Mouse (Mus musculus): Measurements from ENCODE around the gene Birc5. TPM values are rescaled to one million over a fixed set of nuclear protein-coding genes. Genes with fewer than 3 reads are reported as not detected.

Gene Birc5
- polyA plus RNA-seq, 1 experiment from 2014 or later, result 97.5 TPM

GRCm38 (mm10) chr11:117819095-117819494 lies 30.0 kb upstream of the Birc5 start:
- H3K9me3 ChIP-seq, result no peaks in the 10 kb centered on the region
- H3K4me1 ChIP-seq, result peaks cover 10% of the 10 kb centered on the region
- ATAC-seq (replicated peaks), result no peak
- no peak overlapping the region for H3K27ac ChIP-seq (replicated peaks)
- H3K9ac ChIP-seq (replicated peaks), result no peak overlapping the region
- no peak overlapping the region for H3K4me3 ChIP-seq
- no peak overlapping the region for H3K4me2 ChIP-seq (replicated peaks)
- WGBS, result 49% methylated on average over 8 of the region's 8 CpGs
- H3K27me3 ChIP-seq, result no peaks in the 10 kb centered on the region
- peaks cover 3% of the 10 kb centered on the region; the same call in 1 of the 2 replicates for H3K36me3 ChIP-seq

DNA sequence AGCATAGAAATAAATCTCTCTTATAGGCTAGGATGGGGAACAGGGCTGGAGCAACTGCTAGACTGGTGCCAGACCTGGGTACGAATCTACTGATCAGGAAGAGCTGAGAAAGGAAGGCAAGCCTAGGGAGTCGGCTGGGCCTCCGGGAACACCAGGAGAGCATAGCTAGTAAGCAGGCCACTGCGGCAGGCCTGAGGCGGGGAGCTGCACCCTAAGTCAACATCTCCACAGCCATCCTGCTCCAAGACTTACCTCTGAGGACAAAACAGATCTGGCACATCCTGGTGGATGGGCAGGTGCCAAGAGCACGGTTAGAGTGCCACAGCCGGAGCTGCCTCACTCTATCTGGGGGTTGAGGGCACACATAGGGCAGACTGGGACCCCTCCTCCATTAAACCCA lies 28.9 kb upstream of the Birc5 start:
- Histone ChIP-seq H3K27me3 (no peaks in the 10 kb centered on the region), H3K4me3 (no peak overlapping the region), H3K4me1 (peaks cover 20% of the 10 kb centered on the region), H3K27ac (replicated peaks) (no peak overlapping the region), H3K9ac (replicated peaks) (no peak overlapping the region), H3K4me2 (replicated peaks) (no peak overlapping the region), H3K9me3 (no peaks in the 10 kb centered on the region), H3K36me3 (peaks cover 3% of the 10 kb centered on the region; the same call in 1 of the 2 replicates)
- 93% methylated on average over 7 of the region's 7 CpGs for WGBS
- ATAC-seq (replicated peaks), result no peak

GRCm38 (mm10) chr11:117821868-117822267 lies 27.2 kb upstream of the Birc5 start:
- H3K27me3 ChIP-seq, result no peaks in the 10 kb centered on the region
- H3K9ac ChIP-seq (replicated peaks), result no peak overlapping the region
- H3K9me3 ChIP-seq, result no peaks in the 10 kb centered on the region
- H3K36me3 ChIP-seq, result no peaks in the 10 kb centered on the region; the same call in 1 of the 2 replicates
- H3K4me2 ChIP-seq (replicated peaks), result no peak overlapping the region
- H3K4me1 ChIP-seq, result peaks cover 37% of the 10 kb centered on the region
- H3K4me3 ChIP-seq, result no peak overlapping the region
- 92% methylated on average over 9 of the region's 9 CpGs for WGBS
- ATAC-seq (replicated peaks), result no peak
- H3K27ac ChIP-seq (replicated peaks), result no peak overlapping the region

GRCm38 (mm10) chr11:117822728-117823241 lies 26.3 kb upstream of the Birc5 start:
- Histone ChIP-seq H3K4me1 (peaks cover 45% of the 10 kb centered on the region), H3K9ac (replicated peaks) (no peak overlapping the region), H3K27me3 (no peaks in the 10 kb centered on the region), H3K36me3 (no peaks in the 10 kb centered on the region), H3K27ac (replicated peaks) (no peak overlapping the region), H3K4me3 (no peak overlapping the region), H3K9me3 (no peaks in the 10 kb centered on the region), H3K4me2 (replicated peaks) (no peak overlapping the region)
- WGBS, result 71% methylated on average over 7 of the region's 7 CpGs
- ATAC-seq (replicated peaks), result no peak

- WGBS, result 92% methylated on average over 6 of the region's 6 CpGs
- Histone ChIP-seq H3K36me3 (no peaks in the 10 kb centered on the region), H3K9me3 (no peaks in the 10 kb centered on the region), H3K27ac (replicated peaks) (no peak overlapping the region), H3K9ac (replicated peaks) (no peak overlapping the region), H3K4me2 (replicated peaks) (no peak overlapping the region), H3K4me1 (peaks cover 51% of the 10 kb centered on the region), H3K27me3 (no peaks in the 10 kb centered on the region), H3K4me3 (no peak overlapping the region)
- no peak for ATAC-seq (replicated peaks)
Observed at GRCm38 (mm10) chr11:117823411-117823810, 25.6 kb upstream of the Birc5 start.

DNA sequence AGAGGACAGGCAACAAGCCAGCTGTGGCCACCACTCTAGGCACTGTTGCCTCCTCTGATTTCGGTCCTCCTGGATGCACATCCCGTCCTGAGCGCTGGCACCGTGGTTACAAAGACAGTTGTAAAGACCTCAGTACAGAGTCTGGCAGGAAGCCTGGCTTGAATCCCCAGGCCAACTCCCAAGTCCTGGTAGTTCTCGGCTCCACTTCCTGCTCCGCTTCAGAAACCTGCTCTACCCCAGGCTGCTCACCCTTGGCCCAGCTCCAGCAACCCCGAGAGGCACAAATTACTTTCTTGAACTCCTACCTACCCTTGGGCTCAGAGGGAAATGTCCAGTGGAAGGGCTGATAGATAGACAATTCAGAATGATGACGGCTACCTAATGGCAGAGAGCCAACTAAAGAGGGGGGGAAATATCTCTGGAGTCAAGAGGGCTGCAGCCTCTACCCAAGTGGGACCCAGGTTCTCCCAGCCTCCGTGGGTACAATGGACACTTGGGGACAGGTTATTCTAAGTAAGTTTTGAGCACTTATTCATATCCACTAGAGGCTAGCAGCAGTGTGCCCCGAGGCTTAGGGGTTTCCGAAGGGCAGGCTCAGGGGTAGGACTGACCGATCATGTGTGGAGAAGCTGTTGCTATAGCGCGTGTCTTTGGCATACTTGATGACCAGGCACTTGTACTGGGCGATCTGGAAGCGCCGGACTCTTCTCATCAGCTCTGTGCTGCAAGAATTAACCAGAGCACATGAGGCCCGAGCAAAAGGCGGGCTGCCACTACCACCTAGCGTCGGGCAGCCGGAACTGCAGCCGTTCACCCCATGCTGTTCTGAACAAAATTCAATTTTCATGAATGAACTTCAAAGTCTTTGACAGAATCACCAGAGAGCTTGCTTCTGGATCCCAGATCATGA lies 24.7 kb upstream of the Birc5 start:
- H3K4me1 ChIP-seq, result peaks cover 54% of the 10 kb centered on the region
- peak; percentile 73 for ATAC-seq (replicated peaks)
- H3K4me3 ChIP-seq, result peak overlapping the region; percentile 48
- peak overlapping the region; percentile 64; the same call in 1 of the 2 replicates for H3K27ac ChIP-seq (replicated peaks)
- peak overlapping the region; percentile 52 for H3K9ac ChIP-seq (replicated peaks)
- H3K4me2 ChIP-seq (replicated peaks), result peak overlapping the region; percentile 85
- H3K36me3 ChIP-seq, result no peaks in the 10 kb centered on the region
- no peaks in the 10 kb centered on the region for H3K27me3 ChIP-seq
- 8% methylated on average over 23 of the region's 23 CpGs for WGBS
- no peaks in the 10 kb centered on the region for H3K9me3 ChIP-seq

GRCm38 (mm10) chr11:117825333-117826101 lies 23.5 kb upstream of the Birc5 start, which contains the start of the genes Afmid and Tk1:
TSS of gene Afmid (plus strand) at chr11:117825924.
TSS of gene Tk1 (minus strand) at chr11:117826092.
- under 1% methylated on average over 34 of the region's 34 CpGs for WGBS
- Histone ChIP-seq H3K4me3 (peak within 1 kb of the TSS; percentile 48), H3K27ac (replicated peaks) (peak within 1 kb of the TSS; percentile 64), H3K9me3 (no peaks in the 10 kb centered on the region), H3K4me1 (peaks cover 52% of the 10 kb centered on the region), H3K27me3 (no peaks in the 10 kb centered on the region), H3K36me3 (no peaks in the 10 kb centered on the region), H3K9ac (replicated peaks) (peak within 1 kb of the TSS; percentile 52), H3K4me2 (replicated peaks) (peak within 1 kb of the TSS; percentile 85)
- ATAC-seq (replicated peaks), result peak; percentile 55

GRCm38 (mm10) chr11:117826164-117826563 lies 22.9 kb upstream of the Birc5 start:
- peak overlapping the region; percentile 52 for H3K9ac ChIP-seq (replicated peaks)
- H3K4me3 ChIP-seq, result peak overlapping the region; percentile 48
- 1% methylated on average over 5 of the region's 5 CpGs for WGBS
- H3K27ac ChIP-seq (replicated peaks), result peak overlapping the region; percentile 64
- ATAC-seq (replicated peaks), result 0 out of 2 replicates have a peak, but pooled peaks have one; percentile 27
- peak overlapping the region; percentile 85 for H3K4me2 ChIP-seq (replicated peaks)
- H3K9me3 ChIP-seq, result no peaks in the 10 kb centered on the region
- peaks cover 52% of the 10 kb centered on the region for H3K4me1 ChIP-seq
- no peaks in the 10 kb centered on the region for H3K27me3 ChIP-seq
- no peaks in the 10 kb centered on the region for H3K36me3 ChIP-seq

- ATAC-seq (replicated peaks), result no peak
- no peak overlapping the region; the same call in 1 of the 2 replicates for H3K4me2 ChIP-seq (replicated peaks)
- no peaks in the 10 kb centered on the region for H3K27me3 ChIP-seq
- WGBS, result 58% methylated on average over 8 of the region's 8 CpGs
- no peak overlapping the region for H3K4me3 ChIP-seq
- no peak overlapping the region for H3K27ac ChIP-seq (replicated peaks)
- H3K4me1 ChIP-seq, result peaks cover 52% of the 10 kb centered on the region
- no peaks in the 10 kb centered on the region for H3K9me3 ChIP-seq
- no peaks in the 10 kb centered on the region for H3K36me3 ChIP-seq
- no peak overlapping the region for H3K9ac ChIP-seq (replicated peaks)
Observed at GRCm38 (mm10) chr11:117826916-117827315, 22.1 kb upstream of the Birc5 start.

DNA sequence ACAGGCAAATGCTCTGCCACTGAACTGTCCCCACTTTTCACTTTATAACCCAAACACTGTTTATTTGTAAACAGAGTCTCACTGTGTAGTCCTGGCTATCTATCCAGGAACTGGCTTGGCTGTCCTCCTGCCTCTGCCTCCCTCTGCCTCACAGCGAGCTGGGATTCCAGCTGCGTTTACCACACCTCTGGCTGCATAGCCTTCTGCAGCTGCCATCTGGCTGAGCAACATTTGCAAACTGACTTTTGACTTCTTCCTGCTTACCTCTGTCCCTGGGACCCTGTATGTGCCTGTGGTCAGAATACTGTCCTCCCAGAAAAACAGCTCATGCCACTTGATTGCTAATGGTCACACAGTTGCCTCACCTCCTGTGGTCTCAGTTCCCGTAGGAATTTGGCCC lies 21.7 kb upstream of the Birc5 start:
- no peak overlapping the region for H3K27ac ChIP-seq (replicated peaks)
- H3K4me3 ChIP-seq, result no peak overlapping the region
- no peaks in the 10 kb centered on the region for H3K27me3 ChIP-seq
- H3K9me3 ChIP-seq, result no peaks in the 10 kb centered on the region
- 76% methylated on average over 3 of the region's 3 CpGs for WGBS
- peaks cover 57% of the 10 kb centered on the region for H3K4me1 ChIP-seq
- no peaks in the 10 kb centered on the region for H3K36me3 ChIP-seq
- no peak for ATAC-seq (replicated peaks)
- no peak overlapping the region for H3K4me2 ChIP-seq (replicated peaks)
- H3K9ac ChIP-seq (replicated peaks), result no peak overlapping the region

GRCm38 (mm10) chr11:117828149-117828887 lies 20.7 kb upstream of the Birc5 start:
- Histone ChIP-seq H3K4me3 (no peak overlapping the region), H3K4me1 (peaks cover 58% of the 10 kb centered on the region), H3K36me3 (no peaks in the 10 kb centered on the region), H3K9me3 (no peaks in the 10 kb centered on the region), H3K4me2 (replicated peaks) (no peak overlapping the region), H3K9ac (replicated peaks) (no peak overlapping the region), H3K27ac (replicated peaks) (no peak overlapping the region), H3K27me3 (no peaks in the 10 kb centered on the region)
- WGBS, result 72% methylated on average over 18 of the region's 18 CpGs
- no peak for ATAC-seq (replicated peaks)

All from forebrain, embryonic 15.5 days (tissue).